Mouse (Mus musculus) ovary, postnatal 36 days (tissue): ENCODE data around the gene Prrt1.

Source experiments
- DNase-seq: peaks from one replicate; pipeline ENCODE4 v3.0.0; 2022; ENCODE audit warnings: low spot score, mixed read lengths

Prrt1 gene

DNA sequence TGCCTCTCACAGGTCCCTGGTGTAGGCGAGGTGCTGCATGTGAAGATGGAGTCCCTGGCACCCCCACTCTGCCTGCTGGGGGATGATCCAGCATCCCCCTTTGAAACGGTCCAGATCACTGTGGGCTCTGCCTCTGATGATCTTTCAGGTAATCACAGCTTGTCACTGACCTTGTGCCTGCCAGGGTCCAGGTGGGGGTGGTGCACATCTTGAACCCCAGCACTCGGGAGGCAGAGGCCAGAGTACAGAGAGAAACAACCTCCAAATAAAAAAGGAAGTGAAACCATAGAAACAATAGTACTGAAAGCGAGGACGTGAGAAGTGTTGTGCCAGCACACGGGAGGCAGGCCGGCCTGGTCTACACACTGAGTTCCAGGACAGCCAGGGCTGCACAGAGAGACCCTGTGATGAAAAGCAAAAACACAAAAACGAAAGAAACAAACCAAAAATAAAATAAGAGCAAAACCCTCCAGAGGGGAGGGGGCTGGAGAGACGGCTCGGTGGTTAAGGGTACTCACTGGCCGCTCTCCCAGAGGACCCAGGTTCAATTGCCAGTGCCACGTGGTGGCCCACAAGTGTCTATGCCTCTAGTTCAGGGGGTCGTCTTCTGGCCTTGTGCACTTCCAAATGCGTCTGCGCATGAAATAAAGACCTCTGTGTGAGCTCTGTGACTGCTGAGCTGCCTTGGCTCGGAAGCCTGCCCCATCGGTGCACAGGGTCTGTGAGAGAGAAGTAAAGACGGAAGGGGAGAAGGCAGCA is 20.0 kb downstream of the Prrt1 start:
- DNase-seq, result no peak

GRCm38 (mm10) chr17:34650781-34651180 is 21.4 kb downstream of the Prrt1 start:
- no peak for DNase-seq

DNA sequence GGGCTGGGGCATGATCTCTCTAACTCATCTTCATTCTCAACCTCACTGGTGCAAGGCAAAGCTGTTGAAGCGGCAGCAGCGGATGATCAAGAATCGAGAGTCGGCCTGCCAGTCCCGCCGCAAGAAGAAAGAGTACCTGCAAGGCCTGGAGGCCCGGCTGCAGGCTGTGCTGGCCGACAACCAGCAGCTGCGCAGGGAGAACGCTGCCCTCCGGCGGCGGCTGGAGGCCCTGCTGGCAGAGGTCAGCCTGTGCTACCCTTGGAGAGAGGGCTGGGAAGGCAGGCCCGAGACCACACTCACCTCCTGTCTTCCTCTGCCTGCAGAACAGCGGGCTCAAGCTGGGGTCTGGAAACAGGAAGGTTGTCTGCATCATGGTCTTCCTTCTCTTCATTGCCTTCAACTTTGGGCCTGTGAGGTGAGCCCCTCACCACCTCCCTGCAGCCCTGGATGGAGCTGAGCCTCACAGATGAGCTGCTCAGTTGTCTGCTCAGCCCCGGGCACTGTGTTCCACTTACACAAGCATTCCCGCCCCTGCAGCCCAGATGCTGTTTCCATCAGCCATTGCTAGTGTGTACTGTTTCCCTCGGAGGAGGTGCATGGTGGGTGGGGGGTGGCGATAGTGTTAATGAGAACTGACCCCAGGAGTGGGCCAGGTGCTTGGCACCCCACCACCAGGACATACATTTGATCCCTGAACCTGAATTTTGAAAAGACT is 22.3 kb downstream of the Prrt1 start:
- peak; percentile 62 for DNase-seq

DNA sequence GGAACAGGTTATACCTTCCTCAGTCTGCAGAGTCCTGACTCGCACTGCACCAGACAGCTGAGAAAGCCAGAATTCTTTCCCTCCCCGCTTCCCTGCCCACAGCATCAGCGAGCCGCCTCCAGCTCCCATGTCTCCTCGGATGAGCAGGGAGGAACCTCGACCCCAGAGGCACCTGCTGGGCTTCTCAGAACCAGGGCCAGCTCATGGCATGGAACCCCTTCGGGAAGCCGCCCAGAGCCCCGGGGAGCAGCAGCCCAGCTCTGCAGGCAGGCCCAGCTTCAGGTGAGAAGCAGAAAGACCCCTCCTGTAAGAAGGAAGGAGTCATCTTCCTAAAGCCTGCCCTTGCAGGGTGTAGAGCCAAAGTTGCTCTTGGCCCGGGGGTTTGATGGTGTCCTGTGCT is 23.2 kb downstream of the Prrt1 start:
- DNase-seq, result no peak

- DNase-seq, result no peak
Measured at GRCm38 (mm10) chr17:34652985-34653384, 23.7 kb downstream of the Prrt1 start.

- no peak for DNase-seq
Measured at GRCm38 (mm10) chr17:34653746-34654285, 24.5 kb downstream of the Prrt1 start.

DNA sequence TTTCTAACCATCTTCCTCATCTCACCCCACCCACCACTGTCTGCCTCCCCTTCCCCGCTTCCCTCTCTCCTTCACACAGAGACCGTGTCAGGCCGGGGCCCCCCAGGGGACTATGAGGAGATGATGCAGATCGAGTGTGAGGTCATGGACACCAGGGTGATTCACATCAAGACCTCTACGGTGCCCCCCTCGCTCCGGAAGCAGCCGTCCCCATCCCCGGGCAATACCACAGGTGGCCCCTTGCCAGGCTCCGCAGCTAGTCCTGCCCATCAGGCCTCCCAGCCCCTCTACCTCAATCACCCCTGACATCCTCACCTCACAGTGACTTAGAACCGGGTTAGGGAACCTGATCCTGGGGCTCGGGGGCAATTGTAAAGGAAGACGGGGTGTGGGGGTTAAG is 25.1 kb downstream of the Prrt1 start:
- no peak for DNase-seq

GRCm38 (mm10) chr17:34655160-34655559 is 25.8 kb downstream of the Prrt1 start:
- peak; percentile 56 for DNase-seq

GRCm38 (mm10) chr17:34655581-34655991 is 26.3 kb downstream of the Prrt1 start:
- DNase-seq, result peak; percentile 76

DNA sequence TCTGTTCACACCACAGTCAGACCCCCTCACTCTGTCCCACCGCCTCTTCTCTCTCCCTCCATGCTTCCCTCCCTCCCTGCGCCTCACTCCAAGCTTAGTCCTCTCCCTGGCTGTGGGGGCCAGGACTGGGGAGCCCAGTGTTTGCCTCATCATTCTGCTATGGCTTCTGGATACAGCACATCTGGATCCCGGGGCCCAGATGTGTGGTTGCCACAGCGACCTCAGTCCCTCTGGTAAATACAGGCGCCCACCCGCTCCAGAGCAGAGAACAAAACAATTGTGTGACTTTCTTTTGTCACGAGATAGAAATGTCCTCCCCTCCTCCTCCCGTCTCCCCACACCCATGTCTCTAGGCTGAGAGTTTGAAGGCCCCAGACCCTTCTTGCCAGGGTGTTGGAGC is 27.3 kb downstream of the Prrt1 start:
- DNase-seq, result no peak

- no peak for DNase-seq
Measured at GRCm38 (mm10) chr17:34657271-34657670, 27.9 kb downstream of the Prrt1 start.

DNA sequence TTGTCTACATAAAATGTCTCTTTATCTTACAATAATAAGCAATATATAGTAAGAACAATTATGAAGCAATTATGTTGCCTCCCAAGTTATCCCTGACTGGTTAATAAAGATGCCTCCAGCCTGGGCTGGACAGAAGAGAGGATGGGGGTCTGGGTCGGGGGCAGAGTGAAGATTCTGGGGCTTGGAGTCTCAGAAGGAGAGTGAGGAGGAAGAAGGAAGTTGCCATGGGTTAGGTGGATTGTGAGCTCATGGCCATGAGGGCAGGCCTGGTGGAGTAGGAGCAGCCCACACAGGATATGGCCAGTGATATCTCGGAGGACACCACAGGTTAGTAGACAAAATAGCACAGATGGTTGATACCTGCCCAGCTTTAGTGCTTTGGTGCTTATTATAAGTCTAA is 28.8 kb downstream of the Prrt1 start:
- no peak for DNase-seq

DNA sequence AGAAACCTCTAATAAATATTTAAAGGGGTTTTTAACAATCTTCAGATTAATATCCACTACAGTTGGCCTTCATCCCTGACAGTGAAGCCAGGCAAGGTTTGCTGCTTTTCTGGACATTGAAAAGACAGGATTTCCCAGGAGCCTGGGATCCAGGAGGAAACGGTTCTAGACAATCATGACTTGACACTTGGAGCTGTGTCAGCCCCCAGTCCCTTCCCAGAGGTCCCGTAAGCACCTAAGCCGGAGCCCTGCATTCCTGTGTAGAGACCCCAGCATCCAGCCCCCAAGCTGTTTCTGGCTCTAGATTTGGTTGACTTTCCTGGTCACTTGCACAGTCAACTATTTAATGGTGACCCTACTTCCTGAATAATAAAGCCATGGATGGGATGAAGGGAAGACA is 29.3 kb downstream of the Prrt1 start:
- no peak for DNase-seq

DNA sequence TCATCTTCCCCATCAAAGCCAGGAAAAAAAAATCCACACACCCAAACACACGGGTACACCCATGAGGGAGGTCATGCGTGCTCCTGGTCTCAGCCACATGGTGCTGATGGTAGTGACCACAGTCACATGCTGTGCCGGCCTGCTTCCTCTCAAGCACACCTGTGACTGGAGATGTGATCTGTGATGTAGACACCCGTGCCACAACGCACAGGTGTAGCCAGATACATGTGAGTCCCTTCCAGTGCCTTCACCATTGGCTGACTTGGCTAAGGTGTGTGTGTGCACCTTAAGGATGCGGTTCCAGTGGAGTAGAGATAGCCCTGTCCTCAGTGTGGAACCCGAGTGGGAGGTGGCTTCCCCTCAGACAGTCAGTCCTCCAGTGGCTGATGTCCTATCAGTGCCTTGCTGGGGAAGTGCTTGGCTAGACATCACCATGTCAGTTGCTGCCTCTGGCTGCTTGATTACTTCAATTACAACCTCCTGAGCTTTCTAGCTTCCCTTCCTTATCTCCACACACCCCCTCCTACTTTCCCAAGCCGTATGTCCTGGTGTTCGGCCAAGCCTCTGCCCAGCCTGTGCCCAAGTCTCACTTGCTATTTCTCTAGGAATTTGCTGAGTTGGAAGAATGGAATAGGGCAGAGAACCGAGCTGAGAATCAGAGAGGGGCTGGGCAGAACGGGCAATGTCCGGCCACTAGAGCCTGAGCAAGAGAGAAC is 30.0 kb downstream of the Prrt1 start:
- no peak for DNase-seq

DNA sequence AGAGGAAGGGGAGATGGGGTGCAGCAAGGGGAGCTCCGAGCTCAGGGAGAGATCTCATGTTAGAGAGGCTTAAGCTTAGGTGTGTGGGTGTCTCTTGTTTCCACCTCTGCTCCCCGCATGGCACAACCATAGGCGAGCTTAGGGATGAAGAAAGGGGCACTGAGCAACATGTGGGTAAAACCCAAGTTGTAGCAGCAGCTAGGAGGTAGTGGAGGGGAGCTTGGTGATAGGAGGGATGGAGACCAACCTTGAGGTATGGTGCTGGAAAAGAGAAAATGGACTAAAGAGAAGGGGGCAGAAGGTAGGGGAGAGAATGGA is 30.5 kb downstream of the Prrt1 start:
- no peak for DNase-seq

- no peak for DNase-seq
Measured at GRCm38 (mm10) chr17:34660259-34660820, 31.0 kb downstream of the Prrt1 start.

DNA sequence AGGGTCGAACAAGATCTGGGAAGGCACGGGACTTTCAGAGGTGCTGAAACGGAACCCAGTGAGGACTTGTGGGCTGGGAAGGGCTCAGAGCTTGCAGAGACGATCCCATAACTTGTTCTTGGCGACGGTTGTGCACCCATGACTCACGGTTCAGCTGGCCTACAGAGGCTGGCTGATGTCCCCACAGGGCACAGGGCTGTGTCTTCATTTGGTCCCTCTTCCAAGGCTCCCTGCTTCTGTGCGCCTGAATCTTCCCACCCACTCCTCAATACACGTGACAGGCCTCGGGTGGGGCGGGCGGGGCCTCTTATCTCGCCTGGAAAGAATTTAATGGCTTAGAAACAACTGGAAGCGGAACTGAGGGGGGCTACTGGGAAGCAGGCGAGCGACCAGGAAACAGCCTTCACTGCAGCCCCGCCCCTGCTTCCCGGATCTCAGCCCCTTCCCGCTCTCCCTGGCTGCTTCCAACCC is 31.8 kb downstream of the Prrt1 start:
- no peak for DNase-seq

DNA sequence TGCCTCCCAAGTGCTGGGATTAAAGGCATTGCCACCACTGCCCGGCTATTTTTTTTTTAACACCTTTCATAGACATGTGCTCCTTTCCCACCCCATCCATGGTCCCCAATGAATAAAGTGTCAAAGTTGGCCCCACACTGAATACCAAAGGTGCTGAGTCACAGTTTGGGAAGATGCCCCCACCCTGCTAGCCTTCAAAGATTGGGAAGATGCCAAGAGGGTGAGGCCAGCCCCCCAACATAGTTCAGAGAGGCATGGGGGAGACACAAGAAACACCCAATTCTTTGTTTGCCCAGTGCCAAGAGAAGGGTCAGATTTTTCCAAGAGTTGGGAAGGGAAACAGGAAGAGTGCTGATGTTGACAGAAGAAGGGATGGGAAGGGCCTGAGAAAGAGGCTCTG is 33.1 kb downstream of the Prrt1 start:
- no peak for DNase-seq

DNA sequence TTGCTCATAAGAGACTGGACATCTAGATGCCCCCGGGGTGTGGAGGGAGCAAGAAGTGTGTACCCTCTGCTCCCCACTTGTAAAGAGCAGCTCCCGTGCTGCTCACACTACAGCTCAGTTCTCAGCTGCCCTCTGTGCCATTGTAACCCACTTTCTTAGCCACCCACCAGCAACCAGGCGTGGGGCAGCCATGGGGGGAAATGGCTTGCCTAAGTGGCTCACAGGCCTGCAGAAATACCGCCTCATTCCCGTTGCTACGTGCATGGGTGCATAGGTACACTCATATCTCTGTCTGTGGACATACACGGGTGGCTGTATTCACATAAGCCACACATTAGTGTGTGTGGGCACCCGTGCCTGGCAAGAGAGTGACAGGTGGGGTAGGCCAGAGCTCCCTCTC is 33.6 kb downstream of the Prrt1 start:
- no peak for DNase-seq

- no peak for DNase-seq
Measured at GRCm38 (mm10) chr17:34663558-34663957, 34.2 kb downstream of the Prrt1 start.

GRCm38 (mm10) chr17:34664472-34664871 is 35.1 kb downstream of the Prrt1 start:
- no peak for DNase-seq

DNA sequence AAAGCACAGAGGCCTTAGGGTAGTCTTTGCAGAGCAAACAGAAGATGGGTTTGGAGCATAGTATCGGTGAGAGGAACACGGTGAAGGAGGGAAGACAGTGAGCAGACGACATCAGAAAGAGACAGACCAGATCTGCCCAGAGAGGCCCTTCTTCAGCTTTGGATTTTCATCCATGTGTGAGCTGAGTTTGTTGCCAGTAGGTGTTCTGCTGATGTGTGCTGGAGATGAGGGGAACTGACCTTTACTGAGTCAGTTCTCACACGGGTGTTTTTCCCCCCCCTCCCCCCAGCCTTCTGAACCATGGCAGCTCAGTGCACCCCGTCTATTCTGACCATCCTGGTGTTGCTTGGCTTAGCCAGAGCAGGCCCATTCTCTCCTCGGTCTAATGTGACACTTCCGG is 40.9 kb downstream of the Prrt1 start, which contains the start of gene Tnxb:
Gene Tnxb (plus strand): TSS at position 301 of the 400 bp plus-strand sequence.
- DNase-seq, result no peak
